Mouse (Mus musculus) heart, postnatal 0 days (tissue): ENCODE results near the gene Slc10a7.

Source experiments
- CTCF ChIP-seq: IDR thresholded peaks from 2 replicates; pipeline ENCODE4 v1.5.1; 2016; ENCODE audit warnings: antibody characterized with exemption, control low read depth, low read depth
- EP300 ChIP-seq: IDR thresholded peaks from 2 replicates; pipeline ENCODE4 v1.6.1; 2016; ENCODE audit warnings: antibody characterized with exemption, low read depth

- TF ChIP-seq EP300 (peak; percentile 20; the same call in 1 of the 2 replicates), CTCF (no peak)
Observed at GRCm38 (mm10) chr8:78507979-78508718, 997 bp upstream of the Slc10a7 start.
